Mouse (Mus musculus): ENCODE results near the gene Nadsyn1. TPM values are rescaled to one million over a fixed set of nuclear protein-coding genes. Genes with fewer than 3 reads are reported as not detected.

Gene Nadsyn1
- polyA plus RNA-seq, 2 experiments, result 5.5 to 14.0 TPM

- Histone ChIP-seq H3K27me3 (ENCODE audit: control insufficient read depth, insufficient read depth, low read length) (no peaks in the 10 kb centered on the region), H3K9me3 (ENCODE audit: control insufficient read depth, low read length) (no peaks in the 10 kb centered on the region), H3K27ac (replicated peaks; ENCODE audit: low read depth, low read length) (no peak overlapping the region), H3K36me3 (ENCODE audit: control insufficient read depth, insufficient read depth, low read length) (peaks cover 82% of the 10 kb centered on the region), H3K4me1 (ENCODE audit: control insufficient read depth, insufficient read depth, low read length) (no peaks in the 10 kb centered on the region), H3K4me2 (replicated peaks; ENCODE audit: low read depth, low read length, severe bottlenecking) (no peak overlapping the region), H3K4me3 (replicated peaks; ENCODE audit: low read length) (no peak overlapping the region), H3K9ac (ENCODE audit: low read depth, low read length, severe bottlenecking) (no peak overlapping the region)
- no peak for TF ChIP-seq POLR2A (IDR thresholded peaks at IDR 0.05; ENCODE audit: borderline replicate concordance, extremely low read depth, insufficient read depth, insufficient read length)
- WGBS, result 96% methylated on average over 8 of the region's 8 CpGs
- DNase-seq (ENCODE audit: low spot score) (no peak), ATAC-seq (ENCODE audit: low FRiP score, low read depth) (no peak)
These were observed 18.7 kb upstream of the Nadsyn1 start for GRCm38 (mm10) chr7:143841301-143841700.

GRCm38 (mm10) chr7:143840121-143840520 lies 17.5 kb upstream of the Nadsyn1 start:
- H3K4me1 ChIP-seq (ENCODE audit: control insufficient read depth, insufficient read depth, low read length), result no peaks in the 10 kb centered on the region
- no peaks in the 10 kb centered on the region for H3K27me3 ChIP-seq (ENCODE audit: control insufficient read depth, insufficient read depth, low read length)
- peaks cover 70% of the 10 kb centered on the region for H3K36me3 ChIP-seq (ENCODE audit: control insufficient read depth, insufficient read depth, low read length)
- no peak overlapping the region for H3K27ac ChIP-seq (replicated peaks; ENCODE audit: low read depth, low read length)
- no peak overlapping the region for H3K9ac ChIP-seq (ENCODE audit: low read depth, low read length, severe bottlenecking)
- 91% methylated on average over 5 of the region's 5 CpGs for WGBS
- H3K9me3 ChIP-seq (ENCODE audit: control insufficient read depth, low read length), result no peaks in the 10 kb centered on the region
- DNase-seq (ENCODE audit: low spot score) (no peak), ATAC-seq (ENCODE audit: low FRiP score, low read depth) (no peak)
- H3K4me3 ChIP-seq (replicated peaks; ENCODE audit: low read length), result no peak overlapping the region
- TF ChIP-seq POLR2A (IDR thresholded peaks at IDR 0.05; ENCODE audit: borderline replicate concordance, extremely low read depth, insufficient read depth, insufficient read length), result no peak
- no peak overlapping the region for H3K4me2 ChIP-seq (replicated peaks; ENCODE audit: low read depth, low read length, severe bottlenecking)

GRCm38 (mm10) chr7:143837705-143838358 lies 15.2 kb upstream of the Nadsyn1 start:
- Histone ChIP-seq H3K27me3 (ENCODE audit: control insufficient read depth, insufficient read depth, low read length) (no peaks in the 10 kb centered on the region), H3K9me3 (ENCODE audit: control insufficient read depth, low read length) (no peaks in the 10 kb centered on the region), H3K27ac (replicated peaks; ENCODE audit: low read depth, low read length) (no peak overlapping the region), H3K9ac (ENCODE audit: low read depth, low read length, severe bottlenecking) (no peak overlapping the region), H3K36me3 (ENCODE audit: control insufficient read depth, insufficient read depth, low read length) (peaks cover 47% of the 10 kb centered on the region), H3K4me3 (replicated peaks; ENCODE audit: low read length) (no peak overlapping the region), H3K4me1 (ENCODE audit: control insufficient read depth, insufficient read depth, low read length) (no peaks in the 10 kb centered on the region), H3K4me2 (replicated peaks; ENCODE audit: low read depth, low read length, severe bottlenecking) (no peak overlapping the region)
- whole genome bisulfite sequencing, result 89% methylated on average over 3 of the region's 3 CpGs
- no peak for DNase-seq (ENCODE audit: low spot score)
- no peak for ATAC-seq (ENCODE audit: low FRiP score, low read depth)
- no peak for TF ChIP-seq POLR2A (IDR thresholded peaks at IDR 0.05; ENCODE audit: borderline replicate concordance, extremely low read depth, insufficient read depth, insufficient read length)

- no peak for ATAC-seq (ENCODE audit: low FRiP score, low read depth)
- peaks cover 7% of the 10 kb centered on the region for H3K4me1 ChIP-seq (ENCODE audit: control insufficient read depth, insufficient read depth, low read length)
- H3K36me3 ChIP-seq (ENCODE audit: control insufficient read depth, insufficient read depth, low read length), result peaks cover 21% of the 10 kb centered on the region
- no peak overlapping the region for H3K27ac ChIP-seq (replicated peaks; ENCODE audit: low read depth, low read length)
- no peak overlapping the region for H3K9ac ChIP-seq (ENCODE audit: low read depth, low read length, severe bottlenecking)
- TF ChIP-seq POLR2A (IDR thresholded peaks at IDR 0.05; ENCODE audit: borderline replicate concordance, extremely low read depth, insufficient read depth, insufficient read length), result no peak
- no peak overlapping the region for H3K4me2 ChIP-seq (replicated peaks; ENCODE audit: low read depth, low read length, severe bottlenecking)
- 81% methylated on average over 3 of the region's 3 CpGs for WGBS
- no peak for DNase-seq (ENCODE audit: low spot score)
- H3K4me3 ChIP-seq (replicated peaks; ENCODE audit: low read length), result no peak overlapping the region
- no peaks in the 10 kb centered on the region for H3K9me3 ChIP-seq (ENCODE audit: control insufficient read depth, low read length)
- H3K27me3 ChIP-seq (ENCODE audit: control insufficient read depth, insufficient read depth, low read length), result no peaks in the 10 kb centered on the region
These were observed 12.3 kb upstream of the Nadsyn1 start for GRCm38 (mm10) chr7:143834972-143835371.

GRCm38 (mm10) chr7:143834316-143834715 lies 11.7 kb upstream of the Nadsyn1 start:
- ATAC-seq (ENCODE audit: low FRiP score, low read depth) (no peak), DNase-seq (ENCODE audit: low spot score) (no peak)
- Histone ChIP-seq H3K27me3 (ENCODE audit: control insufficient read depth, insufficient read depth, low read length) (no peaks in the 10 kb centered on the region), H3K9ac (ENCODE audit: low read depth, low read length, severe bottlenecking) (no peak overlapping the region), H3K9me3 (ENCODE audit: control insufficient read depth, low read length) (no peaks in the 10 kb centered on the region), H3K4me3 (replicated peaks; ENCODE audit: low read length) (no peak overlapping the region), H3K4me2 (replicated peaks; ENCODE audit: low read depth, low read length, severe bottlenecking) (no peak overlapping the region), H3K36me3 (ENCODE audit: control insufficient read depth, insufficient read depth, low read length) (peaks cover 21% of the 10 kb centered on the region), H3K4me1 (ENCODE audit: control insufficient read depth, insufficient read depth, low read length) (peaks cover 8% of the 10 kb centered on the region), H3K27ac (replicated peaks; ENCODE audit: low read depth, low read length) (no peak overlapping the region)
- no peak for TF ChIP-seq POLR2A (IDR thresholded peaks at IDR 0.05; ENCODE audit: borderline replicate concordance, extremely low read depth, insufficient read depth, insufficient read length)
- WGBS, result 95% methylated on average over 2 of the region's 2 CpGs
